Mouse (Mus musculus) stomach, postnatal 0 days (tissue): ENCODE results near the gene Gm11549. TPM values are rescaled to one million over a fixed set of nuclear protein-coding genes. Genes with fewer than 3 reads are reported as not detected.

ENCODE experiments used
- ATAC-seq: fragments of 200-750 bp; cut with Nextera tagmentation; 2 replicates; pipeline ENCODE4 v1.8.0; 2017; ENCODE audit not compliant: low FRiP score, low TSS enrichment
- DNase-seq: peaks from one replicate; pipeline ENCODE4 v3.0.0-alpha.2; 2016; ENCODE audit warnings: low spot score
- H3K27ac ChIP-seq: fragments of 300-500 bp; sonication (generic); replicated peaks from 2 replicates; pipeline ENCODE4 v1.5.1; 2014; ENCODE audit warnings: mild to moderate bottlenecking, control low read depth
- H3K27me3 ChIP-seq: fragments of 300-500 bp; sonication (generic); 2 replicates; pipeline ENCODE4 v1.6.1; 2014; ENCODE audit warnings: low read length; ENCODE audit not compliant: control insufficient read depth, insufficient read depth
- H3K36me3 ChIP-seq: fragments of 300-500 bp; sonication (generic); 2 replicates; pipeline ENCODE4 v1.6.1; 2014; ENCODE audit warnings: low read length, mixed read lengths; ENCODE audit not compliant: control insufficient read depth, insufficient read depth
- H3K4me1 ChIP-seq: fragments of 300-500 bp; sonication (generic); replicated peaks from 2 replicates; pipeline ENCODE4 v1.6.1; 2014; ENCODE audit warnings: antibody characterized with exemption; ENCODE audit not compliant: control insufficient read depth, insufficient read depth
- H3K4me2 ChIP-seq: fragments of 300-500 bp; sonication (generic); replicated peaks from 2 replicates; pipeline ENCODE4 v1.6.1; 2014; ENCODE audit warnings: low read depth, mild to moderate bottlenecking, control low read depth, moderate library complexity
- H3K4me3 ChIP-seq: fragments of 300-500 bp; sonication (generic); 2 replicates; pipeline ENCODE4 v1.5.1; 2014; ENCODE audit warnings: low read depth, low read length, control low read depth
- H3K9ac ChIP-seq: fragments of 300-500 bp; sonication (generic); 2 replicates; pipeline ENCODE4 v1.6.1; 2014; ENCODE audit warnings: mild to moderate bottlenecking, low read length, control low read depth, mixed read lengths
- H3K9me3 ChIP-seq: fragments of 300-500 bp; sonication (generic); 2 replicates; pipeline ENCODE4 v1.6.1; 2016; ENCODE audit warnings: low read length; ENCODE audit not compliant: control insufficient read depth
- CTCF ChIP-seq: IDR thresholded peaks from 2 replicates; pipeline ENCODE4 v1.5.1; 2016; ENCODE audit warnings: antibody characterized with exemption, low read depth, mild to moderate bottlenecking, moderate library complexity
- EP300 ChIP-seq: optimal IDR thresholded peaks from 2 replicates; pipeline ENCODE3; 2016; ENCODE audit warnings: antibody characterized with exemption
- WGBS: fragments of 180-500 bp; shearing (Covaris S2); extraction: QIAGEN DNeasy Blood & Tissue Kit; methylation state at CpG from one replicate; pipeline ENCODE4 v1.1.7; 2014; 5-methylcytosine and 5-hydroxymethylcytosine counted together
- polyA plus RNA-seq: library from polyadenylated mRNA; unstranded; fragments of >200 nt; fragmentation: Nextera tagmentation; extraction: Ambion mirVana; gene quantifications from 2 replicates; pipeline ENCODE4 v1.2.1, GENCODE M21; 2015

Gm11549 gene
- polyA plus RNA-seq, 1 experiment from 2014 or later: 0.33 TPM

DNA sequence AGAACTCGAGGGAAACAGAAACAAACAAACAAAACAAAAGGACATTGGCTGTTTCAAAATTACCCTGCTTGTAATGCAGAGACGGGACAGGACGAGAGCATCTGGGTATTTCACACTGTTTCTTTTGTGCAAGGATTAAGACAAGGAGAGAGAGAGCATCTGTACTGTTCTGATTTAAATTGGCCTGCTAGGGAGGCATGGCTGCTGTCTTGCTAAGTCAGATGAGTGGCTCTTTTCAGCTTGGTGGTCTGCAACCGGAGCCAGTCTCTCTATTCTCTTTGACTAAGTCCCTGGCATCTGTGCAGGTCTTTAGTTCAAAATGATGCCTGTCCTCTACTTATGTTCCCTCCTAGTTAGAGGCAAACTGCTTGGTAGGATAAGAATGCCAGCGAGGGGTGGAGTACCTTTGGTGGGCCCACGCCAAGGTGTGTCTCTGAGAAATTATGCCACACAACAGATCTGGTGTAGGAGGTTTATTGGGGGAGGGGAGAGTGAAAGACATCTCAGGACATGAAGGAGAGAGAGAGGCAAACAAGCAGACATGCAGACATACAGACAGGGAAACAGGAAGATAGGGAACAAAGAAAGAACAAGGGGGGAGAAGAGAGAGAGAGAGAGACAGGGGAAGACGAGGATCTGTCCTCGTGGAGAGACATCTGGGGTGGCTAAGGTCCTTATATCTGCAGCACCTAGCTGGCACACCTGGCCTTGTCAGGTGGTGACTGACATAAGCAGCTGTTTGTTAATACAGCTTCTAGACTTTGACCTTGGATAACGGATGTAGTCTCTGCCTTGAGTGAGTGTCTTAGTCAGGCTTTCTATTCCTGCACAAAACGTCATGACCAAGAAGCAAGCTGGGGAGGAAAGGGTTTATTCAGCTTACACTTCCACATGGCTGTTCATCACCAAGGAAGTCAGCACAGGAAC is 15.5 kb downstream of the Gm11549 start:
- H3K36me3 ChIP-seq: no peaks in the 10 kb centered on the region
- no peaks in the 10 kb centered on the region for H3K27me3 ChIP-seq
- no peak overlapping the region for H3K27ac ChIP-seq
- no peak for TF ChIP-seq EP300
- no peak for TF ChIP-seq CTCF
- H3K4me3 ChIP-seq: no peak overlapping the region
- H3K4me1 ChIP-seq: no peaks in the 10 kb centered on the region
- no peaks in the 10 kb centered on the region for H3K9me3 ChIP-seq
- WGBS: 55% methylated on average over 10 of the region's 10 CpGs
- ATAC-seq (no peak), DNase-seq (no peak)
- H3K4me2 ChIP-seq: no peak overlapping the region
- H3K9ac ChIP-seq: no peak overlapping the region

GRCm38 (mm10) chr3:36505306-36505705 is 16.3 kb downstream of the Gm11549 start:
- 75% methylated on average over 8 of the region's 8 CpGs for whole genome bisulfite sequencing
- Histone ChIP-seq H3K4me2 (no peak overlapping the region), H3K27ac (no peak overlapping the region), H3K9ac (no peak overlapping the region), H3K36me3 (no peaks in the 10 kb centered on the region), H3K27me3 (no peaks in the 10 kb centered on the region), H3K9me3 (no peaks in the 10 kb centered on the region), H3K4me3 (no peak overlapping the region), H3K4me1 (no peaks in the 10 kb centered on the region)
- no peak for TF ChIP-seq EP300
- TF ChIP-seq CTCF: no peak
- DNase-seq (no peak), ATAC-seq (no peak)

DNA sequence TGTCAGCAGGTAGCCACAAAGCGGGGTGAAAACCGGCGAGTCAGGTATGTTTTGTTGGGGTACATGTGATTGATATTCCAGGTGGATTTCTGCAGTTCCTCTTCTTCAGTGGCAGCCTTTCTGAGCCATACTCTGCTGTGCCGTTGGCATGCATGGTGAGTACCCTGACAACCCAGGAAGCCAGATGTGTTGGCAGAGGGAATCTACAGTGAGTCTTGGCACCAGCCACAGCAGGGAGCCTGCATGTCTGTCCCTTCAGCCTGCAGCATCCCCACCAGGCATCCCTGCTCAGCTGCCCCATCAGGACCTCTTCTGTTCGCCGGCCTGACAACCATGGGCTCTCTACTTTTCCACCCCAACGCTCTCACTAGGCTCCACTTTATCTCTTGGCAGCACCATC is 20.1 kb downstream of the Gm11549 start:
- DNase-seq: no peak
- Histone ChIP-seq H3K4me1 (no peaks in the 10 kb centered on the region), H3K4me2 (no peak overlapping the region), H3K27ac (no peak overlapping the region), H3K27me3 (no peaks in the 10 kb centered on the region), H3K36me3 (no peaks in the 10 kb centered on the region), H3K9me3 (no peaks in the 10 kb centered on the region), H3K9ac (no peak overlapping the region), H3K4me3 (no peak overlapping the region)
- TF ChIP-seq EP300: no peak
- TF ChIP-seq CTCF: no peak
- no peak for ATAC-seq
- 68% methylated on average over 7 of the region's 7 CpGs for WGBS

DNA sequence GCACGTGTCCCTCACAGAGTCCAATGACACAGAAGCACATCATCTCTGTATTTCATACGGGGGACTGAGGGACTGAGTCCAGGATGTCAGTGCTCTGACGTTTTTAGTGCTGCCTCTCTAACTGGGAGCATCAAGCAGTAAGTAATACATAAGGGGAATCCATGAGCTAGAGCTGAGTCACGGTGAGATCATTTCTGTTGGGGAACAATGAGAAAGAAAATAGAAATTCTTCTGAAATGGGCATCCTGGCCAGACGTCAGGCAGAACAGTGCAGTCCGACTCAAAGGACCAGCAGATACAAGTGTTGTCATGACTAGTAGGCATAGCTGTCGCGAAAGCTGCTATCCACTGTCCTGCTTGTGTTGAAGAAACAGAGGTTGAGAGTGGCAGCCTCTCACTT is 20.6 kb downstream of the Gm11549 start:
- Histone ChIP-seq H3K4me1 (no peaks in the 10 kb centered on the region), H3K27me3 (no peaks in the 10 kb centered on the region), H3K4me2 (no peak overlapping the region), H3K27ac (no peak overlapping the region), H3K9me3 (no peaks in the 10 kb centered on the region), H3K36me3 (no peaks in the 10 kb centered on the region), H3K9ac (no peak overlapping the region), H3K4me3 (no peak overlapping the region)
- DNase-seq (no peak), ATAC-seq (no peak)
- TF ChIP-seq CTCF: no peak
- 82% methylated on average over 8 of the region's 8 CpGs for WGBS

- no peaks in the 10 kb centered on the region for H3K27me3 ChIP-seq
- no peak overlapping the region for H3K9ac ChIP-seq
- H3K36me3 ChIP-seq: no peaks in the 10 kb centered on the region
- DNase-seq (no peak), ATAC-seq (no peak)
- H3K27ac ChIP-seq: no peak overlapping the region
- no peaks in the 10 kb centered on the region for H3K9me3 ChIP-seq
- no peak overlapping the region for H3K4me2 ChIP-seq
- H3K4me1 ChIP-seq: no peaks in the 10 kb centered on the region
- no peak overlapping the region for H3K4me3 ChIP-seq
- TF ChIP-seq EP300 (no peak), CTCF (no peak)
- 94% methylated on average over 7 of the region's 7 CpGs for WGBS
Measured at GRCm38 (mm10) chr3:36499418-36499817, 22.2 kb downstream of the Gm11549 start.

- H3K4me2 ChIP-seq: no peak overlapping the region
- H3K27me3 ChIP-seq: no peaks in the 10 kb centered on the region
- no peaks in the 10 kb centered on the region for H3K9me3 ChIP-seq
- TF ChIP-seq EP300: no peak
- TF ChIP-seq CTCF: no peak
- H3K4me1 ChIP-seq: no peaks in the 10 kb centered on the region
- WGBS: 83% methylated on average over 6 of the region's 6 CpGs
- no peak overlapping the region for H3K4me3 ChIP-seq
- no peak overlapping the region for H3K27ac ChIP-seq
- DNase-seq (no peak), ATAC-seq (no peak)
- H3K36me3 ChIP-seq: no peaks in the 10 kb centered on the region
- no peak overlapping the region for H3K9ac ChIP-seq
Measured at GRCm38 (mm10) chr3:36498224-36498623, 23.4 kb downstream of the Gm11549 start.
